Mouse (Mus musculus): ENCODE results near the gene Urgcp. TPM values are rescaled to one million over a fixed set of nuclear protein-coding genes. Genes with fewer than 3 reads are reported as not detected.
"Not testable (repeated sequence)": the region's sequence is repeated elsewhere in the genome, so short reads cannot be mapped to it uniquely, and the experiment has no call there.

Gene Urgcp
- 10.2 and 12.8 TPM in 2 replicates for polyA plus RNA-seq (2014; fragmentation: Nextera tagmentation; extraction: Ambion mirVana)

- peak; percentile 99 for ATAC-seq (ENCODE audit: insufficient number of reproducible peaks, low FRiP score, low TSS enrichment, low read depth)
- no peaks in the 10 kb centered on the region for H3K9me3 ChIP-seq (ENCODE audit: control insufficient read depth, low read length)
- peak; percentile 99 for DNase-seq (ENCODE audit: low spot score)
- under 1% methylated on average over 68 of the region's 68 CpGs for WGBS
- peak within 1 kb of the TSS; percentile 61 for H3K9ac ChIP-seq (ENCODE audit: low read length)
- peak within 1 kb of the TSS; percentile 76 for H3K4me2 ChIP-seq (ENCODE audit: low read depth, severe bottlenecking)
- H3K4me1 ChIP-seq (ENCODE audit: control insufficient read depth, insufficient read depth, low read length): no peaks in the 10 kb centered on the region
- peak within 1 kb of the TSS; percentile 90 for H3K27ac ChIP-seq (replicated peaks; ENCODE audit: low read depth, low read length)
- H3K36me3 ChIP-seq (ENCODE audit: control insufficient read depth, insufficient read depth, low read length): no peaks in the 10 kb centered on the region
- H3K27me3 ChIP-seq (ENCODE audit: control insufficient read depth, insufficient read depth, low read length): no peaks in the 10 kb centered on the region
- peak within 1 kb of the TSS; percentile 67 for H3K4me3 ChIP-seq (ENCODE audit: low read depth, low read length)
These were observed at the start of gene Urgcp for GRCm38 (mm10) chr11:5761820-5762632. Gene Urgcp, minus strand, starts transcription at chr11:5762376.

GRCm38 (mm10) chr11:5809487-5809886 is 47.3 kb upstream of the Urgcp start:
- H3K9ac ChIP-seq (ENCODE audit: low read length); H3K4me2 ChIP-seq (ENCODE audit: low read depth, severe bottlenecking); H3K9me3 ChIP-seq (ENCODE audit: control insufficient read depth, low read length); DNase-seq (ENCODE audit: low spot score); H3K36me3 ChIP-seq (ENCODE audit: control insufficient read depth, insufficient read depth, low read length); H3K27ac ChIP-seq (replicated peaks; ENCODE audit: low read depth, low read length); H3K4me1 ChIP-seq (ENCODE audit: control insufficient read depth, insufficient read depth, low read length); H3K27me3 ChIP-seq (ENCODE audit: control insufficient read depth, insufficient read depth, low read length); ATAC-seq (ENCODE audit: insufficient number of reproducible peaks, low FRiP score, low TSS enrichment, low read depth); H3K4me3 ChIP-seq (ENCODE audit: low read depth, low read length): not testable (repeated sequence)
- WGBS: 90% methylated on average over 4 of the region's 4 CpGs

- no peaks in the 10 kb centered on the region for H3K36me3 ChIP-seq (ENCODE audit: control insufficient read depth, insufficient read depth, low read length)
- H3K27ac ChIP-seq (replicated peaks; ENCODE audit: low read depth, low read length): no peak overlapping the region
- 0 out of 2 replicates have a peak, but pooled peaks cover 3% of the 10 kb centered on the region for H3K4me1 ChIP-seq (ENCODE audit: control insufficient read depth, insufficient read depth, low read length)
- ATAC-seq (ENCODE audit: insufficient number of reproducible peaks, low FRiP score, low TSS enrichment, low read depth) (no peak), DNase-seq (ENCODE audit: low spot score) (no peak)
- no peaks in the 10 kb centered on the region for H3K27me3 ChIP-seq (ENCODE audit: control insufficient read depth, insufficient read depth, low read length)
- 88% methylated on average over 9 of the region's 9 CpGs for WGBS
- no peak overlapping the region for H3K9ac ChIP-seq (ENCODE audit: low read length)
- H3K4me3 ChIP-seq (ENCODE audit: low read depth, low read length): no peak overlapping the region
- H3K4me2 ChIP-seq (ENCODE audit: low read depth, severe bottlenecking): no peak overlapping the region
- H3K9me3 ChIP-seq (ENCODE audit: control insufficient read depth, low read length): no peaks in the 10 kb centered on the region
These were observed 45.8 kb upstream of the Urgcp start for GRCm38 (mm10) chr11:5807956-5808355.

GRCm38 (mm10) chr11:5805711-5806110 is 43.5 kb upstream of the Urgcp start:
- peaks cover 3% of the 10 kb centered on the region for H3K36me3 ChIP-seq (ENCODE audit: control insufficient read depth, insufficient read depth, low read length)
- 87% methylated on average over 3 of the region's 3 CpGs for WGBS
- DNase-seq (ENCODE audit: low spot score): no peak

GRCm38 (mm10) chr11:5804174-5804573 is 42.0 kb upstream of the Urgcp start:
- H3K27ac ChIP-seq (replicated peaks; ENCODE audit: low read depth, low read length): no peak overlapping the region
- no peak overlapping the region for H3K9ac ChIP-seq (ENCODE audit: low read length)
- no peak for ATAC-seq (ENCODE audit: insufficient number of reproducible peaks, low FRiP score, low TSS enrichment, low read depth)
- H3K4me2 ChIP-seq (ENCODE audit: low read depth, severe bottlenecking): no peak overlapping the region
- 78% methylated on average over 5 of the region's 5 CpGs for WGBS
- no peak overlapping the region for H3K4me3 ChIP-seq (ENCODE audit: low read depth, low read length)
- H3K36me3 ChIP-seq (ENCODE audit: control insufficient read depth, insufficient read depth, low read length): peaks cover 15% of the 10 kb centered on the region
- no peaks in the 10 kb centered on the region for H3K27me3 ChIP-seq (ENCODE audit: control insufficient read depth, insufficient read depth, low read length)
- H3K4me1 ChIP-seq (ENCODE audit: control insufficient read depth, insufficient read depth, low read length): 0 out of 2 replicates have a peak, but pooled peaks cover 8% of the 10 kb centered on the region
- no peak for DNase-seq (ENCODE audit: low spot score)
- H3K9me3 ChIP-seq (ENCODE audit: control insufficient read depth, low read length): no peaks in the 10 kb centered on the region

More at GRCm38 (mm10) chr11:5805711-5806110, 43.5 kb upstream of the Urgcp start:
- no peak for ATAC-seq (ENCODE audit: insufficient number of reproducible peaks, low FRiP score, low TSS enrichment, low read depth)
- Histone ChIP-seq H3K9ac (ENCODE audit: low read length) (no peak overlapping the region), H3K27me3 (ENCODE audit: control insufficient read depth, insufficient read depth, low read length) (no peaks in the 10 kb centered on the region), H3K27ac (replicated peaks; ENCODE audit: low read depth, low read length) (no peak overlapping the region; the same call in 1 of the 2 replicates), H3K4me3 (ENCODE audit: low read depth, low read length) (no peak overlapping the region), H3K9me3 (ENCODE audit: control insufficient read depth, low read length) (no peaks in the 10 kb centered on the region), H3K4me1 (ENCODE audit: control insufficient read depth, insufficient read depth, low read length) (0 out of 2 replicates have a peak, but pooled peaks cover 8% of the 10 kb centered on the region), H3K4me2 (ENCODE audit: low read depth, severe bottlenecking) (no peak overlapping the region)

GRCm38 (mm10) chr11:5803551-5803981 is 41.4 kb upstream of the Urgcp start, which contains the start of gene Pgam2:
Gene Pgam2, minus strand, starts transcription at chr11:5803733.
- H3K9ac ChIP-seq (ENCODE audit: low read length): no peak within 1 kb of the TSS; the same call in 1 of the 2 replicates
- 40% methylated on average over 8 of the region's 8 CpGs for WGBS
- ATAC-seq (ENCODE audit: insufficient number of reproducible peaks, low FRiP score, low TSS enrichment, low read depth) (peak; percentile 53; the same call in 1 of the 2 replicates), DNase-seq (ENCODE audit: low spot score) (no peak)
- no peak within 1 kb of the TSS for H3K27ac ChIP-seq (replicated peaks; ENCODE audit: low read depth, low read length)
- H3K4me1 ChIP-seq (ENCODE audit: control insufficient read depth, insufficient read depth, low read length): 0 out of 2 replicates have a peak, but pooled peaks cover 8% of the 10 kb centered on the region
- H3K4me2 ChIP-seq (ENCODE audit: low read depth, severe bottlenecking): peak within 1 kb of the TSS; percentile 5; the same call in 1 of the 2 replicates
- H3K27me3 ChIP-seq (ENCODE audit: control insufficient read depth, insufficient read depth, low read length): no peaks in the 10 kb centered on the region
- no peaks in the 10 kb centered on the region for H3K9me3 ChIP-seq (ENCODE audit: control insufficient read depth, low read length)
- H3K36me3 ChIP-seq (ENCODE audit: control insufficient read depth, insufficient read depth, low read length): peaks cover 20% of the 10 kb centered on the region
- H3K4me3 ChIP-seq (ENCODE audit: low read depth, low read length): no peak within 1 kb of the TSS

GRCm38 (mm10) chr11:5802457-5803217 is 40.5 kb upstream of the Urgcp start:
- Histone ChIP-seq H3K4me2 (ENCODE audit: low read depth, severe bottlenecking) (no peak overlapping the region), H3K36me3 (ENCODE audit: control insufficient read depth, insufficient read depth, low read length) (peaks cover 25% of the 10 kb centered on the region), H3K27me3 (ENCODE audit: control insufficient read depth, insufficient read depth, low read length) (no peaks in the 10 kb centered on the region), H3K4me1 (ENCODE audit: control insufficient read depth, insufficient read depth, low read length) (0 out of 2 replicates have a peak, but pooled peaks cover 8% of the 10 kb centered on the region), H3K4me3 (ENCODE audit: low read depth, low read length) (no peak overlapping the region), H3K9ac (ENCODE audit: low read length) (no peak overlapping the region; the same call in 1 of the 2 replicates), H3K9me3 (ENCODE audit: control insufficient read depth, low read length) (no peaks in the 10 kb centered on the region), H3K27ac (replicated peaks; ENCODE audit: low read depth, low read length) (no peak overlapping the region)
- no peak for DNase-seq (ENCODE audit: low spot score)
- ATAC-seq (ENCODE audit: insufficient number of reproducible peaks, low FRiP score, low TSS enrichment, low read depth): no peak
- 67% methylated on average over 8 of the region's 8 CpGs for WGBS

- ATAC-seq (ENCODE audit: insufficient number of reproducible peaks, low FRiP score, low TSS enrichment, low read depth) (no peak), DNase-seq (ENCODE audit: low spot score) (no peak)
- Histone ChIP-seq H3K4me2 (ENCODE audit: low read depth, severe bottlenecking) (no peak overlapping the region), H3K27ac (replicated peaks; ENCODE audit: low read depth, low read length) (no peak overlapping the region), H3K9me3 (ENCODE audit: control insufficient read depth, low read length) (no peaks in the 10 kb centered on the region), H3K9ac (ENCODE audit: low read length) (no peak overlapping the region; the same call in 1 of the 2 replicates), H3K4me1 (ENCODE audit: control insufficient read depth, insufficient read depth, low read length) (0 out of 2 replicates have a peak, but pooled peaks cover 8% of the 10 kb centered on the region), H3K4me3 (ENCODE audit: low read depth, low read length) (no peak overlapping the region), H3K27me3 (ENCODE audit: control insufficient read depth, insufficient read depth, low read length) (no peaks in the 10 kb centered on the region), H3K36me3 (ENCODE audit: control insufficient read depth, insufficient read depth, low read length) (peaks cover 30% of the 10 kb centered on the region)
- 66% methylated on average over 12 of the region's 12 CpGs for WGBS
These were observed 39.8 kb upstream of the Urgcp start for GRCm38 (mm10) chr11:5802005-5802404.

Data from limb, embryonic 11.5 days (tissue).